Mouse (Mus musculus) cerebellum, adult 11 months (tissue): ENCODE data around the gene Sobp.

ENCODE experiments used
- DNase-seq: peaks from one replicate; pipeline ENCODE4 v3.0.0; 2022

The Sobp gene

GRCm38 (mm10) chr10:42987594-42988052 lies 186.7 kb downstream of the Sobp start:
- no peak for DNase-seq

GRCm38 (mm10) chr10:42984886-42985285 lies 189.4 kb downstream of the Sobp start:
- no peak for DNase-seq

GRCm38 (mm10) chr10:42980999-42981757 lies 193.2 kb downstream of the Sobp start:
- no peak for DNase-seq

- DNase-seq, result no peak
These were observed 196.0 kb downstream of the Sobp start for GRCm38 (mm10) chr10:42978346-42978745.

- no peak for DNase-seq
These were observed 197.8 kb downstream of the Sobp start for GRCm38 (mm10) chr10:42976577-42976976.

GRCm38 (mm10) chr10:42973537-42973936 lies 200.8 kb downstream of the Sobp start:
- DNase-seq, result no peak

GRCm38 (mm10) chr10:42972504-42973172 lies 201.7 kb downstream of the Sobp start:
- peak; percentile 18 for DNase-seq

GRCm38 (mm10) chr10:42968332-42968731 lies 206.0 kb downstream of the Sobp start:
- DNase-seq, result no peak

GRCm38 (mm10) chr10:42963061-42963460 lies 211.3 kb downstream of the Sobp start:
- DNase-seq, result no peak

GRCm38 (mm10) chr10:42962655-42963054 lies 211.7 kb downstream of the Sobp start:
- DNase-seq, result no peak

- DNase-seq, result no peak
These were observed 212.1 kb downstream of the Sobp start for GRCm38 (mm10) chr10:42962181-42962601.

GRCm38 (mm10) chr10:42961771-42962170 lies 212.6 kb downstream of the Sobp start:
- no peak for DNase-seq

GRCm38 (mm10) chr10:42958686-42959085 lies 215.6 kb downstream of the Sobp start:
- DNase-seq, result no peak

- DNase-seq, result peak; percentile 50
These were observed 216.3 kb downstream of the Sobp start for GRCm38 (mm10) chr10:42957881-42958651.

GRCm38 (mm10) chr10:42955205-42955604 lies 219.1 kb downstream of the Sobp start:
- DNase-seq, result no peak

GRCm38 (mm10) chr10:42953601-42954000 lies 220.7 kb downstream of the Sobp start:
- DNase-seq, result no peak
